Mouse (Mus musculus): ENCODE data around the gene Fam69b.

DNA sequence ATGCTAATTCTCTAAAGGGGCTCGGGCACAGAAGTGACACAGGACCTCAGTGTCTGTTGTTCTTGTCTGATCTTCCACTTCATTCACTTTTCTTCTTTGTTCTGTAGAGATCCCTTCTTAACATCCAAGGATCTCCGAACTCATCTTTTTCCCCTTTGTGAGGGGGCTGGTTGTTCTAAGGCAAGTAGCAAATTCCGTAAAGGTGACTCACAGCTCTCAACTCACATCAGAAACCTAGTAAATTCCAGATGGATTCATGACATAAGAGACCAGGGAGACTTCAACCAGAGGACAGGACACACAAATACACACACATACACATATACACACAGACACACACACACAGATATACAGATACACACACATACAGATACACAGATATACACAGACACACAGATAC lies 17.7 kb upstream of the Fam69b start:
- TF ChIP-seq POLR2A (IDR thresholded peaks at IDR 0.05; ENCODE audit: borderline replicate concordance, extremely low read depth, low read depth, low read length): no peak
- TF ChIP-seq CTCF (IDR thresholded peaks at IDR 0.05; ENCODE audit: insufficient read depth, low read length): no peak

Measured in lung, adult 2 months (tissue).